Mouse (Mus musculus): ENCODE data around the gene Lhfpl3. TPM values are rescaled to one million over a fixed set of nuclear protein-coding genes. Genes with fewer than 3 reads are reported as not detected.
A peak's percentile ranks its signal among the peaks of the same experiment; 100 is the strongest.
"Not testable (repeated sequence)": the region's sequence is repeated elsewhere in the genome, so short reads cannot be mapped to it uniquely, and the experiment has no call there.

Gene Lhfpl3
- 0.23 and 0.24 TPM in 2 replicates for polyA plus RNA-seq (2016; fragmentation: Nextera tagmentation; extraction: Ambion mirVana)

- no peak within 1 kb of the TSS for H3K9ac ChIP-seq
- H3K9me3 ChIP-seq (replicated peaks) = no peaks in the 10 kb centered on the region
- H3K27me3 ChIP-seq (replicated peaks) = peaks cover 50% of the 10 kb centered on the region
- no peaks in the 10 kb centered on the region for H3K36me3 ChIP-seq
- WGBS (ENCODE audit: insufficient replicate concordance) = 2% methylated on average over 52 of the region's 53 CpGs
- H3K27ac ChIP-seq = no peak within 1 kb of the TSS
- no peak for ATAC-seq
- peak within 1 kb of the TSS; percentile 42 for H3K4me3 ChIP-seq
- H3K4me2 ChIP-seq = peak within 1 kb of the TSS; percentile 63
- no peaks in the 10 kb centered on the region for H3K4me1 ChIP-seq
Observed at GRCm38 (mm10) chr5:22745885-22746532, at the start of gene Lhfpl3. Gene Lhfpl3 (plus strand): TSS chr5:22746059.

- H3K9me3 ChIP-seq (replicated peaks); H3K27ac ChIP-seq; H3K27me3 ChIP-seq (replicated peaks); H3K4me2 ChIP-seq; H3K9ac ChIP-seq; H3K36me3 ChIP-seq; H3K4me1 ChIP-seq; H3K4me3 ChIP-seq; ATAC-seq: not testable (repeated sequence)
- WGBS (ENCODE audit: insufficient replicate concordance) = 68% methylated on average over 4 of the region's 4 CpGs
Observed at GRCm38 (mm10) chr5:22706271-22706670, 39.6 kb upstream of the Lhfpl3 start.

GRCm38 (mm10) chr5:22745529-22745884 is 352 bp upstream of the Lhfpl3 start:
- Histone ChIP-seq H3K27ac (no peak overlapping the region), H3K9me3 (replicated peaks) (no peaks in the 10 kb centered on the region), H3K4me1 (no peaks in the 10 kb centered on the region), H3K9ac (no peak overlapping the region), H3K4me3 (peak overlapping the region; percentile 42), H3K36me3 (no peaks in the 10 kb centered on the region), H3K4me2 (peak overlapping the region; percentile 63), H3K27me3 (replicated peaks) (peaks cover 50% of the 10 kb centered on the region)
- WGBS (ENCODE audit: insufficient replicate concordance) = 3% methylated on average over 10 of the region's 10 CpGs
- ATAC-seq = no peak

- H3K9ac ChIP-seq = no peak overlapping the region
- ATAC-seq = no peak
Observed at GRCm38 (mm10) chr5:22746533-22747021, 718 bp downstream of the Lhfpl3 start.

GRCm38 (mm10) chr5:22747305-22747704 is 1.4 kb downstream of the Lhfpl3 start:
- no peak overlapping the region for H3K4me3 ChIP-seq
- H3K9ac ChIP-seq = no peak overlapping the region
- H3K36me3 ChIP-seq = no peaks in the 10 kb centered on the region
- peaks cover 50% of the 10 kb centered on the region for H3K27me3 ChIP-seq (replicated peaks)
- H3K9me3 ChIP-seq (replicated peaks) = no peaks in the 10 kb centered on the region
- no peak overlapping the region for H3K27ac ChIP-seq
- no peak for ATAC-seq
- H3K4me2 ChIP-seq = no peak overlapping the region
- no peaks in the 10 kb centered on the region for H3K4me1 ChIP-seq
- 8% methylated on average over 7 of the region's 7 CpGs for WGBS (ENCODE audit: insufficient replicate concordance)

More at GRCm38 (mm10) chr5:22746533-22747021, 718 bp downstream of the Lhfpl3 start:
- Histone ChIP-seq H3K9me3 (replicated peaks) (no peaks in the 10 kb centered on the region), H3K27me3 (replicated peaks) (peaks cover 50% of the 10 kb centered on the region), H3K4me3 (peak overlapping the region; percentile 42), H3K4me1 (no peaks in the 10 kb centered on the region), H3K36me3 (no peaks in the 10 kb centered on the region), H3K4me2 (peak overlapping the region; percentile 63), H3K27ac (no peak overlapping the region)
- 3% methylated on average over 20 of the region's 20 CpGs for WGBS (ENCODE audit: insufficient replicate concordance)

- H3K9me3 ChIP-seq (replicated peaks) = no peaks in the 10 kb centered on the region
- H3K4me1 ChIP-seq = no peaks in the 10 kb centered on the region
- no peaks in the 10 kb centered on the region for H3K36me3 ChIP-seq
- no peak overlapping the region for H3K4me3 ChIP-seq
- no peak overlapping the region for H3K27ac ChIP-seq
- H3K27me3 ChIP-seq (replicated peaks) = no peaks in the 10 kb centered on the region
- no peak overlapping the region for H3K4me2 ChIP-seq
- 36% methylated on average over 3 of the region's 3 CpGs for WGBS (ENCODE audit: insufficient replicate concordance)
- no peak for ATAC-seq
- H3K9ac ChIP-seq = no peak overlapping the region
Observed at GRCm38 (mm10) chr5:22757261-22757660, 11.4 kb downstream of the Lhfpl3 start.

GRCm38 (mm10) chr5:22770726-22771125 is 24.9 kb downstream of the Lhfpl3 start:
- Histone ChIP-seq H3K4me1 (no peaks in the 10 kb centered on the region), H3K4me3 (no peak overlapping the region), H3K27ac (no peak overlapping the region), H3K36me3 (no peaks in the 10 kb centered on the region), H3K4me2 (no peak overlapping the region), H3K9ac (no peak overlapping the region), H3K27me3 (replicated peaks) (no peaks in the 10 kb centered on the region), H3K9me3 (replicated peaks) (no peaks in the 10 kb centered on the region)
- WGBS (ENCODE audit: insufficient replicate concordance) = 23% methylated on average over 1 of the region's 1 CpGs
- ATAC-seq = no peak

GRCm38 (mm10) chr5:22795361-22795760 is 49.5 kb downstream of the Lhfpl3 start:
- no peaks in the 10 kb centered on the region for H3K27me3 ChIP-seq (replicated peaks)
- H3K9ac ChIP-seq = no peak overlapping the region
- H3K4me1 ChIP-seq = no peaks in the 10 kb centered on the region
- WGBS (ENCODE audit: insufficient replicate concordance) = 53% methylated on average over 1 of the region's 1 CpGs
- no peak overlapping the region for H3K27ac ChIP-seq
- H3K4me2 ChIP-seq = no peak overlapping the region
- no peaks in the 10 kb centered on the region for H3K9me3 ChIP-seq (replicated peaks)
- no peaks in the 10 kb centered on the region for H3K36me3 ChIP-seq
- no peak for ATAC-seq
- H3K4me3 ChIP-seq = no peak overlapping the region

GRCm38 (mm10) chr5:22813426-22813825 is 67.6 kb downstream of the Lhfpl3 start:
- Histone ChIP-seq H3K4me1 (no peaks in the 10 kb centered on the region), H3K27ac (no peak overlapping the region), H3K9me3 (replicated peaks) (no peaks in the 10 kb centered on the region), H3K27me3 (replicated peaks) (no peaks in the 10 kb centered on the region), H3K36me3 (no peaks in the 10 kb centered on the region), H3K9ac (no peak overlapping the region), H3K4me3 (no peak overlapping the region), H3K4me2 (no peak overlapping the region)
- ATAC-seq = no peak
- 48% methylated on average over 4 of the region's 4 CpGs for WGBS (ENCODE audit: insufficient replicate concordance)

- WGBS (ENCODE audit: insufficient replicate concordance) = 67% methylated on average over 3 of the region's 3 CpGs
- H3K27me3 ChIP-seq (replicated peaks) = no peaks in the 10 kb centered on the region
- H3K9me3 ChIP-seq (replicated peaks) = no peaks in the 10 kb centered on the region
Observed at GRCm38 (mm10) chr5:22829822-22830450, 84.1 kb downstream of the Lhfpl3 start.

GRCm38 (mm10) chr5:22851572-22851971 is 105.7 kb downstream of the Lhfpl3 start:
- no peak overlapping the region for H3K9ac ChIP-seq
- WGBS (ENCODE audit: insufficient replicate concordance) = 46% methylated on average over 14 of the region's 14 CpGs
- H3K4me1 ChIP-seq = no peaks in the 10 kb centered on the region
- H3K4me3 ChIP-seq = no peak overlapping the region
- no peaks in the 10 kb centered on the region for H3K36me3 ChIP-seq
- no peak overlapping the region for H3K27ac ChIP-seq
- no peak overlapping the region for H3K4me2 ChIP-seq
- H3K9me3 ChIP-seq (replicated peaks) = no peaks in the 10 kb centered on the region
- ATAC-seq = no peak
- H3K27me3 ChIP-seq (replicated peaks) = no peaks in the 10 kb centered on the region

More at GRCm38 (mm10) chr5:22829822-22830450, 84.1 kb downstream of the Lhfpl3 start:
- H3K27ac ChIP-seq = no peak overlapping the region
- no peak overlapping the region for H3K4me3 ChIP-seq
- H3K4me2 ChIP-seq = no peak overlapping the region
- no peaks in the 10 kb centered on the region for H3K4me1 ChIP-seq
- H3K36me3 ChIP-seq = no peaks in the 10 kb centered on the region
- no peak for ATAC-seq
- no peak overlapping the region for H3K9ac ChIP-seq

GRCm38 (mm10) chr5:22853503-22853902 is 107.6 kb downstream of the Lhfpl3 start:
- Histone ChIP-seq H3K27me3 (replicated peaks) (no peaks in the 10 kb centered on the region), H3K9ac (no peak overlapping the region), H3K4me1 (no peaks in the 10 kb centered on the region), H3K4me2 (no peak overlapping the region), H3K36me3 (no peaks in the 10 kb centered on the region), H3K27ac (no peak overlapping the region), H3K4me3 (no peak overlapping the region), H3K9me3 (replicated peaks) (no peaks in the 10 kb centered on the region)
- WGBS (ENCODE audit: insufficient replicate concordance) = 63% methylated on average over 2 of the region's 2 CpGs
- ATAC-seq = no peak

All from liver, embryonic 12.5 days (tissue).